Mouse (Mus musculus) megakaryocyte, embryonic 14.5 days (primary cell): ENCODE results near the gene Slc25a20. TPM values are rescaled to one million over a fixed set of nuclear protein-coding genes. Genes with fewer than 3 reads are reported as not detected.

Source experiments
- H3K27me3 ChIP-seq: replicated peaks from 2 replicates; pipeline ENCODE3; 2012; ENCODE audit warnings: inconsistent platforms
- H3K36me3 ChIP-seq: replicated peaks from 2 replicates; pipeline ENCODE3; 2012; ENCODE audit warnings: low read length, inconsistent platforms, mixed read lengths
- H3K4me1 ChIP-seq: 2 replicates; pipeline ENCODE4 v1.6.1; 2012; ENCODE audit warnings: inconsistent platforms
- H3K4me3 ChIP-seq: replicated peaks from 2 replicates; pipeline ENCODE3; 2012; ENCODE audit warnings: moderate library complexity, mild to moderate bottlenecking, inconsistent platforms
- H3K9me3 ChIP-seq: 2 replicates; pipeline ENCODE4 v1.6.1; 2012; ENCODE audit warnings: inconsistent platforms
- FLI1 ChIP-seq: IDR thresholded peaks from 2 replicates; pipeline ENCODE4 v1.6.1; 2012; ENCODE audit warnings: low read length, inconsistent platforms, mixed read lengths
- GATA1 ChIP-seq: IDR thresholded peaks from 3 replicates; pipeline ENCODE4 v1.6.1; 2012; ENCODE audit warnings: mixed read lengths, low read length, inconsistent platforms, borderline replicate concordance
- polyA plus RNA-seq: library from polyadenylated mRNA; stranded (reverse); fragments of >175 nt; gene quantifications from 2 replicates; pipeline ENCODE4 v1.2.3, GENCODE M21; 2012; ENCODE audit warnings: low replicate concordance; ENCODE audit not compliant: insufficient read depth

The Slc25a20 gene
- 3.2 and 4.4 TPM in 2 replicates for polyA plus RNA-seq

GRCm38 (mm10) chr9:108661677-108662612 lies at the start of gene Slc25a20:
Gene Slc25a20 (plus strand): TSS chr9:108662088.
- Histone ChIP-seq H3K9me3 (peaks cover 7% of the 10 kb centered on the region), H3K27me3 (no peaks in the 10 kb centered on the region), H3K4me1 (peaks cover 24% of the 10 kb centered on the region), H3K4me3 (peak within 1 kb of the TSS; percentile 96), H3K36me3 (peaks cover 11% of the 10 kb centered on the region)
- no peak for TF ChIP-seq FLI1
- TF ChIP-seq GATA1: no peak

GRCm38 (mm10) chr9:108617301-108617700 lies 44.6 kb upstream of the Slc25a20 start:
- no peak overlapping the region for H3K4me3 ChIP-seq
- TF ChIP-seq GATA1: no peak
- no peak for TF ChIP-seq FLI1
- peaks cover 98% of the 10 kb centered on the region for H3K36me3 ChIP-seq
- H3K9me3 ChIP-seq: no peaks in the 10 kb centered on the region
- no peaks in the 10 kb centered on the region for H3K27me3 ChIP-seq
- H3K4me1 ChIP-seq: peaks cover 16% of the 10 kb centered on the region; the same call in 1 of the 2 replicates

GRCm38 (mm10) chr9:108626498-108626897 lies 35.4 kb upstream of the Slc25a20 start:
- TF ChIP-seq GATA1: no peak
- no peak for TF ChIP-seq FLI1
- no peaks in the 10 kb centered on the region for H3K9me3 ChIP-seq
- H3K4me3 ChIP-seq: peak overlapping the region; percentile 54
- peaks cover 68% of the 10 kb centered on the region for H3K36me3 ChIP-seq
- peaks cover 74% of the 10 kb centered on the region for H3K4me1 ChIP-seq
- no peaks in the 10 kb centered on the region for H3K27me3 ChIP-seq

GRCm38 (mm10) chr9:108628141-108628540 lies 33.7 kb upstream of the Slc25a20 start:
- H3K27me3 ChIP-seq: no peaks in the 10 kb centered on the region
- TF ChIP-seq GATA1 (no peak), FLI1 (no peak)
- H3K9me3 ChIP-seq: no peaks in the 10 kb centered on the region
- H3K4me3 ChIP-seq: no peak overlapping the region
- peaks cover 72% of the 10 kb centered on the region for H3K36me3 ChIP-seq
- peaks cover 85% of the 10 kb centered on the region for H3K4me1 ChIP-seq

- H3K36me3 ChIP-seq: peaks cover 81% of the 10 kb centered on the region
- no peaks in the 10 kb centered on the region for H3K9me3 ChIP-seq
- no peak for TF ChIP-seq FLI1
- TF ChIP-seq GATA1: no peak
- no peaks in the 10 kb centered on the region for H3K27me3 ChIP-seq
- peak overlapping the region; percentile 79 for H3K4me3 ChIP-seq
- peaks cover 98% of the 10 kb centered on the region for H3K4me1 ChIP-seq
These were observed 31.2 kb upstream of the Slc25a20 start for GRCm38 (mm10) chr9:108630683-108631082.

- no peak for TF ChIP-seq GATA1
- no peak for TF ChIP-seq FLI1
- no peaks in the 10 kb centered on the region for H3K9me3 ChIP-seq
- H3K36me3 ChIP-seq: peaks cover 80% of the 10 kb centered on the region
- H3K4me3 ChIP-seq: peak overlapping the region; percentile 38
- peaks cover 95% of the 10 kb centered on the region for H3K4me1 ChIP-seq
- H3K27me3 ChIP-seq: no peaks in the 10 kb centered on the region
These were observed 30.1 kb upstream of the Slc25a20 start for GRCm38 (mm10) chr9:108631631-108632256.

GRCm38 (mm10) chr9:108632375-108632774 lies 29.5 kb upstream of the Slc25a20 start:
- peaks cover 79% of the 10 kb centered on the region for H3K36me3 ChIP-seq

GRCm38 (mm10) chr9:108633846-108634245 lies 28.0 kb upstream of the Slc25a20 start:
- Histone ChIP-seq H3K9me3 (no peaks in the 10 kb centered on the region), H3K36me3 (peaks cover 78% of the 10 kb centered on the region), H3K4me3 (no peak overlapping the region), H3K4me1 (peaks cover 90% of the 10 kb centered on the region), H3K27me3 (no peaks in the 10 kb centered on the region)
- no peak for TF ChIP-seq FLI1
- no peak for TF ChIP-seq GATA1

More at GRCm38 (mm10) chr9:108632375-108632774, 29.5 kb upstream of the Slc25a20 start:
- peaks cover 93% of the 10 kb centered on the region for H3K4me1 ChIP-seq
- no peak overlapping the region for H3K4me3 ChIP-seq
- no peaks in the 10 kb centered on the region for H3K27me3 ChIP-seq
- no peak for TF ChIP-seq GATA1
- no peaks in the 10 kb centered on the region for H3K9me3 ChIP-seq

GRCm38 (mm10) chr9:108635415-108635814 lies 26.5 kb upstream of the Slc25a20 start:
- Histone ChIP-seq H3K9me3 (no peaks in the 10 kb centered on the region), H3K36me3 (peaks cover 79% of the 10 kb centered on the region), H3K27me3 (no peaks in the 10 kb centered on the region), H3K4me1 (peaks cover 90% of the 10 kb centered on the region), H3K4me3 (no peak overlapping the region)
- TF ChIP-seq GATA1 (no peak), FLI1 (no peak)

GRCm38 (mm10) chr9:108639825-108640224 lies 22.1 kb upstream of the Slc25a20 start:
- TF ChIP-seq FLI1 (no peak), GATA1 (no peak)
- H3K4me3 ChIP-seq: no peak overlapping the region
- H3K4me1 ChIP-seq: peaks cover 66% of the 10 kb centered on the region
- H3K27me3 ChIP-seq: no peaks in the 10 kb centered on the region
- H3K9me3 ChIP-seq: no peaks in the 10 kb centered on the region
- H3K36me3 ChIP-seq: peaks cover 84% of the 10 kb centered on the region
